Mouse (Mus musculus): Measurements from ENCODE around the gene Fgf15.

DNA sequence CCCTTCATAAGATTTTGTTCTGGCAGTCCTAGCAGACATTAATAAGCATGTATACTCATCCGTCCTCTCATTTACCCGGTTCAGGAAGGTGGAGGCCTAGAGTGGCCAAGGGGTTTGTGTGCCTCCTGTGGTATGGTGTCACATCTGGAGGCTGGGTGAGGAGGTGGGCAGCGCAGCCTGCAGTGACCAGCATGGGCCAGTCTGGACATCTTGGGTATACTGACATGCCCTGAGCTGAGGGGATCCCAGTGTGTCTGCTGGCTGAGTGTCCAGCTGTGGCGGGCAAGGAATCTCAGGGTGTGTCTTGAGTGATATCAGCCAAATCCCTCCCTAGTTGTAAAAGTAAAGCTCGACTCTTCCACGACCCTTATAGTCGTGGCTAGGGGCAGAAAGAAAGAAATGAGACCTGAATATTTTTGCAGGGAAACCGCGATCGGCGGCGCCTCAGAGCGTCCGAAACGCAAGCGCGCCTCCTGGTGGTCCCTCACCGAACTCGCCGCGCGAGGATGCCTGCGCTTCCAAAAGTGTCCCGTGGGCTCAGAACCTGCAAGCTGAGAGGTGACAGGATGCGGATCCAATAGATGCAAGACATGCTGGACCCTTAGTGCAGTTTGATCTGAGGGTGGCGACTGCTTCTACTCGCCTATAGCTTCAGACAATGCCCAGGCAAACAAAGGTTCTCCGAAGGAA is 10.5 kb downstream of the Fgf15 start:
- TF ChIP-seq GATA1 (IDR thresholded peaks at IDR 0.05; ENCODE audit: borderline replicate concordance, low read length) (no peak), CTCF (IDR thresholded peaks at IDR 0.05; ENCODE audit: low read depth, low read length) (peak; percentile 50)
